Mouse (Mus musculus): ENCODE data around the gene Mctp2. TPM values are rescaled to one million over a fixed set of nuclear protein-coding genes. Genes with fewer than 3 reads are reported as not detected.

Mctp2 gene
- total RNA-seq, 2 experiments from 2014 or later = 0.10 TPM; not detected in 1

- no peak for DNase-seq (ENCODE audit: low spot score in 2 of 2)
Measured at GRCm38 (mm10) chr7:72098603-72099002, 207.8 kb downstream of the Mctp2 start.

GRCm38 (mm10) chr7:72096973-72097372 lies 209.4 kb downstream of the Mctp2 start:
- no peak for DNase-seq (ENCODE audit: low spot score in 2 of 2)

DNA sequence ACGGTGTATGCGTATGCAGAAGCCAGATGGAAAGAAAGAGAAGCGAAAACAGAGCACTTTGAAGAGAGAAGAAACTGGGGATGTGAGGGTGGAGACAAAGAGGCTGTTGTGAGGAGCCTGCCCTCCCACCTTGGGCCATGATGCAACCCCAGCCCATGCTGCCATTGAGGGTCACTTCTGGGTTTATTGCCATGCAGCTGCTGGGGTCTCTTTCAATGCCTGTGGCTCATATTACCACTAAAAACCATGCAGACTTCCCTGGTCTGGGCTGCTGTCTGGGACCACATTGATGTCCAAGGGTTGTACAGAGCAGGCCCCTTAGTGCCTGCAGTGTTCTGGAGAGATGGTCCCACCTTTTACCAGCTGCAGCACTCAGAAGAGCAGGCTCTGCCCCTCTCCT lies 210.0 kb downstream of the Mctp2 start:
- DNase-seq (ENCODE audit: low spot score in 2 of 2) = no peak

DNA sequence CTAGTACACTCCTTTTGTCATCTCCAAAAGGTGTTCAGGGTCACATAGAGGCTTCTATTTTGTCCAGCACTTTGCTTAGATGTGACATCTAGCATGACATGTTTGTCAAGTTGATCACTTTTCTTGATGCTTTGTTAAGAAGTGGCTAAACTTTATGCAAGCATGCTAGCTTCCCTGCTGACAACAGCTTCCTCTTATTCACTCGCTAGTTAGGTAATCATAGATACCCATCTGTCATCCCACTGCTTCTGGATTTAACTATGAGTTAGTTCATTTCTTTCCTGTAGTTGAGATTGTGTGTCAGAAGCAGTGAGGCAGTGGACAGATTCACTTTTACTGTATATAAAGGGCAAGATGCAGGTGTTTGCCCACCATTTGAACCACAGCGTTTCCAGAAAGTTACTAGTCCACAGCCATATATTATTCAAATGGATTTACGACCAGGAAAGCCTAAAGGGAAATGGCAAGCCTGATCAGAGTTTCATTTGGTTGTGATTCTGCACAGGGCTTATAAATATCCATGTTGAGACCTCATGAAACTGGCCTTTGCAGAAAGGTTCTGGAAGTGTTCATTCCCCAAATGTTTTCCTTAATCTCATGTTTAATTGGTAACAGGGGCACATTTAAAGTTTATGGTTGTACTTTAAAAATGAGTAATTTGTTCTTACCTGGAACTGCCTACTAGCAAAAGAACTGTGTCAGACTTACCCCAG lies 216.8 kb downstream of the Mctp2 start:
- no peak for DNase-seq (ENCODE audit: low spot score in 2 of 2)

- no peak for DNase-seq (ENCODE audit: low spot score in 2 of 2)
Measured at GRCm38 (mm10) chr7:72080705-72081104, 225.7 kb downstream of the Mctp2 start.

GRCm38 (mm10) chr7:72078896-72079295 lies 227.5 kb downstream of the Mctp2 start:
- no peak for DNase-seq (ENCODE audit: low spot score in 2 of 2)

GRCm38 (mm10) chr7:72071418-72072184 lies 234.8 kb downstream of the Mctp2 start:
- DNase-seq (ENCODE audit: low spot score in 2 of 2) = no peak

DNA sequence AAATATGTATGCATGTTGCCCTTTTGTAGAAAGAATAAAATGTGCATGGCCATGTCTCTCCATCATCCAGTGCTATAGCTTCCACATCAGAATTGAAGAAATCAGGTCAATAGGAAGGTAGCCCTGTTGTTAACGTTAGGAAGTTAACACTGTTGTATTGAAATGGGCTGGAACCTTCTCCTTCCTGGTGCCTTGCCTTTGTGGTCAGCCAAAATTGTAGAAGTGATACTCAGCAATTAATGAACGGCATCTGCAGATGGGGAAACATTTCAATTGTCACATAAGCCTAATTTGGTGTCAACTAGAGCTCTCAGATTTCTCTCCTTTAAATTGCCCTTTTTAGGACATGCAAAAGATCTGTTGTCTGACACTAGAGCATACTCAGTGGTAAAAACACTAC lies 238.0 kb downstream of the Mctp2 start:
- DNase-seq (ENCODE audit: low spot score in 2 of 2) = no peak

GRCm38 (mm10) chr7:72066352-72066751 lies 240.1 kb downstream of the Mctp2 start:
- no peak for DNase-seq (ENCODE audit: low spot score in 2 of 2)

- DNase-seq (ENCODE audit: low spot score in 2 of 2) = no peak
Measured at GRCm38 (mm10) chr7:72051759-72052158, 254.6 kb downstream of the Mctp2 start.

- no peak for DNase-seq (ENCODE audit: low spot score in 2 of 2)
Measured at GRCm38 (mm10) chr7:72047588-72048585, 258.5 kb downstream of the Mctp2 start.

All from gastrocnemius, postnatal 4 days (tissue).